Mouse (Mus musculus) liver, embryonic 16.5 days (tissue): Measurements from ENCODE around the gene Slc35b2. TPM values are rescaled to one million over a fixed set of nuclear protein-coding genes. Genes with fewer than 3 reads are reported as not detected.
A peak's percentile ranks its signal among the peaks of the same experiment; 100 is the strongest.

ENCODE experiments used
- ATAC-seq: fragments of 200-750 bp; cut with Nextera tagmentation; 2 replicates; pipeline ENCODE4 v1.8.0; 2017; ENCODE audit warnings: low read depth, mild to moderate bottlenecking, moderate number of reproducible peaks, moderate library complexity
- H3K27ac ChIP-seq: fragments of 300-500 bp; sonication (generic); 2 replicates; pipeline ENCODE4 v1.5.1; 2014; ENCODE audit warnings: mild to moderate bottlenecking, low read length
- H3K27me3 ChIP-seq: fragments of 300-500 bp; sonication (generic); 2 replicates; pipeline ENCODE4 v1.6.1; 2014; ENCODE audit warnings: low read depth, low read length, mixed read lengths; ENCODE audit not compliant: control insufficient read depth, insufficient read depth
- H3K36me3 ChIP-seq: fragments of 300-500 bp; sonication (generic); 2 replicates; pipeline ENCODE4 v1.6.1; 2014; ENCODE audit warnings: mild to moderate bottlenecking; ENCODE audit not compliant: control insufficient read depth, insufficient read depth
- H3K4me1 ChIP-seq: fragments of 300-500 bp; sonication (generic); 2 replicates; pipeline ENCODE4 v1.6.1; 2014; ENCODE audit warnings: low read depth, low read length, mixed read lengths; ENCODE audit not compliant: control insufficient read depth
- H3K4me2 ChIP-seq: fragments of 300-500 bp; sonication (generic); 2 replicates; pipeline ENCODE4 v1.6.1; 2014; ENCODE audit warnings: low read depth, low read length, mixed read lengths
- H3K4me3 ChIP-seq: fragments of 300-500 bp; sonication (generic); 2 replicates; pipeline ENCODE4 v1.5.1; 2014; ENCODE audit warnings: low read depth, mild to moderate bottlenecking, low read length
- H3K9ac ChIP-seq: fragments of 300-500 bp; sonication (generic); 2 replicates; pipeline ENCODE4 v1.6.1; 2014; ENCODE audit warnings: low read depth, low read length
- H3K9me3 ChIP-seq: fragments of 300-500 bp; sonication (generic); replicated peaks from 2 replicates; pipeline ENCODE4 v1.6.1; 2016; ENCODE audit warnings: low read length; ENCODE audit not compliant: control insufficient read depth
- WGBS: fragments of 180-500 bp; shearing (Covaris S2); extraction: QIAGEN DNeasy Blood & Tissue Kit; methylation state at CpG from one replicate; pipeline ENCODE4 v1.1.7; 2014; ENCODE audit not compliant: insufficient replicate concordance; 5-methylcytosine and 5-hydroxymethylcytosine counted together
- polyA plus RNA-seq: library from polyadenylated mRNA; unstranded; fragments of >200 nt; fragmentation: Nextera tagmentation; extraction: Ambion mirVana; gene quantifications from 2 replicates; pipeline ENCODE4 v1.2.1, GENCODE M21; 2015

Gene Slc35b2
- polyA plus RNA-seq, 1 experiment from 2014 or later = 46.5 TPM

GRCm38 (mm10) chr17:45542705-45543104, 21.0 kb upstream of the Slc35b2 start:
- Histone ChIP-seq H3K9me3 (no peaks in the 10 kb centered on the region), H3K4me3 (no peak overlapping the region), H3K27ac (no peak overlapping the region), H3K4me1 (no peaks in the 10 kb centered on the region), H3K36me3 (no peaks in the 10 kb centered on the region), H3K9ac (no peak overlapping the region), H3K27me3 (peaks cover 70% of the 10 kb centered on the region), H3K4me2 (no peak overlapping the region)
- ATAC-seq = no peak
- WGBS = 54% methylated on average over 2 of the region's 2 CpGs

DNA sequence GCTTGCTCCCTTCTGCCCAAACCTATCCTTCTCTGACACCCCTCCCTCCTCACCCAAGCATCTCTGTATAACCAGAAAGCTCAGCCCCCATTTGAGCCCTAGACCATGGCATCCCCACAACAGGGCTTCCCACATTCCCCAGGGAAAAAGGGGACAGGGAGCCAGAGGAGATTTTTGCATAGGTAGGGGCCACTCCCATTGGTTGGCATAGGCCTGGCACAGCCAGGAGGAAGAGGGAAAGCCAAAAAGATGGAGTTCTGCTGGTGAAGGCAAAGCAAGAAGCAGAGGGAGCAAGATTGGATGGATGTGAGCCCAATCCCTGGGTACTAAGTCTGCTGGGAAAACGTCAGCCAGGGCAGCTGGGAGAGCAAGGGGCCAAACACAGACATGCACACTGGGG, 20.6 kb upstream of the Slc35b2 start:
- Histone ChIP-seq H3K27me3 (peaks cover 74% of the 10 kb centered on the region), H3K9me3 (no peaks in the 10 kb centered on the region), H3K4me1 (no peaks in the 10 kb centered on the region), H3K36me3 (no peaks in the 10 kb centered on the region), H3K27ac (no peak overlapping the region), H3K4me3 (no peak overlapping the region), H3K4me2 (no peak overlapping the region), H3K9ac (no peak overlapping the region)
- ATAC-seq = no peak
- 10% methylated on average over 1 of the region's 1 CpGs for WGBS

DNA sequence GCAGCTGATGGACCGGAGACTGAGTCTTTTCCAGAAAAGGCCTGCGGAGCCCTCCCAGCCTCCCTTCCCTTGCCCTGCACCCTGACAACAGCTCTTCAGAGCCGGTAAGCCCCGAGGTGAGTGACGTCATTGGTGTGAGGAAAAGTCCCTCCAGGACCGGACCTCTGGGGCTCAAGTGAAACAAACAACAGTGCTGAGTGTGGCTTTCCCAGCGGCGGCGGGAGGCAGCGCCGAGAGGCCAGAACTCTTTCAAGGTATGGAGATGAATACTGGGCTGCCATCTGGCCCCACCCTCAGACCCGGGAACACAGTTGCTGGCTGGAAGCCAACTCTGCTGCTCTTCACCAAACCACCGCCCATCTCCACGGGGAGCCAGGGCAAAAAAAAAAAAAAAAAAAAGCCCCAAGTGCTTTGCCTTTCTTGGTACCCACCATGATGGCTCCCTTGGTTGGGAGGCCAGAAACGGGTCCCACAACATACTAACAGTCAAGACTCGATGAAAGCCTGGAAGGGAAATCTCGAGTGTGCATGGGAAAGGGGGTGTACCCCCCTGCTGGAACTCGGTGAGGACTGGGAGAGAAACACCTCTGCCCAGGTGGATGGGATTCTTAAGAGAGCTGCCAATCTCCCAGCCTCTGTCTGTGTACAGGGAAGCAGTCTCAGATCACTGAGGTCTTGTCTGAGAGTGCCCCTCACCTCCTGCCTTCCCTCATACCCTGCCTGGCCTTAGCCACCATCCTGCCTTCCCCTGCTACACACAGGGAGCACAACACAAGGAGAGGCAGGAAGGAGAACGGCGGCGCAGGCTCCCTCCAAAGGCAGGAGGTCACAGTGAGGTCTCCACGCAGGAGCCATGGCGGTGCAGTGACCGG, 19.4 kb upstream of the Slc35b2 start:
- no peak for ATAC-seq

DNA sequence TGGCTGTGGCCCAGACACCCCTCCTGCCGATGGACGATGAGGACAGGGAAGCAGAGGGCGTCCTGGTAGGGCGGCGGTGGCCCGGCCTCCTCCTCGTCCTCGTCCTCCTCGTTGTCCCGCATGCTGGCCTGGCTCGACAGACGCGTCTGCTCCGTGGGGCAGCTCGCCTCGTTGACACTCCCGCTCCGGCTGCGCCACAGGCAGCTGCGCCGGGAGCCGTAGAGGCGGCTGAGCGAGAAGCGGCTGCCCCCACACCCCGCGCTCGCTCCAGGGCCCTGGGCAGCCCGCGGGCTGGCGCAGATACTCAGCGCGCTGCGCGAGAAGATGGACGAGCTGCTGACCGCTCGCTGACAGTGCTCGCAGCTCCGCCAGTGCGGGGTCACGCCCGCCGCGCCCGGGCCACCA, 18.8 kb upstream of the Slc35b2 start:
- no peak overlapping the region for H3K4me2 ChIP-seq
- 2% methylated on average over 46 of the region's 46 CpGs for WGBS
- H3K9ac ChIP-seq = no peak overlapping the region

More for the DNA sequence above, 19.4 kb upstream of the Slc35b2 start:
- Histone ChIP-seq H3K4me3 (no peak overlapping the region), H3K4me1 (peaks cover under 1% of the 10 kb centered on the region), H3K27me3 (peaks cover 79% of the 10 kb centered on the region), H3K9me3 (no peaks in the 10 kb centered on the region), H3K4me2 (no peak overlapping the region), H3K36me3 (no peaks in the 10 kb centered on the region), H3K27ac (no peak overlapping the region), H3K9ac (no peak overlapping the region)
- 5% methylated on average over 24 of the region's 24 CpGs for WGBS

DNA sequence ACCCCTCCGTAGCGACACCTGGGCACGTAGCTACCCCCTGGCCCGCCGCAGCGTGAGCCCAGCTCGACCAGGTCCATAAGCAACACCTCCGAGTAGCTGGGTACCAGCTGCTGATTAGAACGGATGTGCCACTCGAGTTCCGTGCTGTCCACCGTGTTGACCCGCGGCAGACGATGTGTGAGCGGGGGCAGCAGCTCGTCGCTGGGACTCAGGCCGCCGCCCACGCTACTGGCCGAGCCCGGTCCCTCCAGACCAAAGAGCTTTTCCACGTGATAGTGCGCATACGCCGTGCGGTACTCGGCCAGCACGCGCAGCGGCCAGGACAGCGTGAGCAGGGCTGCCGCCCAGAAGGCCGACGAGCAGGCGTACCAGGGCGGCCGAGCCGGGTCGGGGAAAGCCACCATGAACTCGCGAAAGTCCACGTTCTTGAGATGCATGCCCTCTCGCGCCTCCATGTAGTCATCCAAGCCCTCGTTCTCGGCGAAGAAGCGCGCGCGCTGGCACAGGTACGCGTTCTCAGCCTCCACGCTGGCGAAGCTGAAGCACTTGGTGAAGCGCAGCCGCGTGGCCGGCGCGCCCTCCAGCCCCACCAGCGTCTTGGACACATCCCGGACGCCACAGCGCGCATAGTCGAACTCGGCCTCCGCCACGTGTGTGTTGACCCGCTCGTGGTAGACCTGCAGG, 18.3 kb upstream of the Slc35b2 start:
- Histone ChIP-seq H3K4me3 (no peak overlapping the region), H3K9ac (no peak overlapping the region), H3K4me1 (peaks cover 5% of the 10 kb centered on the region), H3K9me3 (no peaks in the 10 kb centered on the region), H3K4me2 (peak overlapping the region; percentile 9; the same call in 1 of the 2 replicates), H3K27me3 (peaks cover 91% of the 10 kb centered on the region), H3K27ac (no peak overlapping the region), H3K36me3 (no peaks in the 10 kb centered on the region)
- no peak for ATAC-seq
- WGBS = 3% methylated on average over 74 of the region's 74 CpGs

More for the DNA sequence above, 18.8 kb upstream of the Slc35b2 start:
- Histone ChIP-seq H3K9me3 (no peaks in the 10 kb centered on the region), H3K27ac (no peak overlapping the region), H3K4me1 (peaks cover 5% of the 10 kb centered on the region), H3K4me3 (no peak overlapping the region), H3K27me3 (peaks cover 86% of the 10 kb centered on the region), H3K36me3 (no peaks in the 10 kb centered on the region)
- no peak for ATAC-seq

- peaks cover 6% of the 10 kb centered on the region for H3K4me1 ChIP-seq
- no peak overlapping the region for H3K4me3 ChIP-seq
- WGBS = 56% methylated on average over 16 of the region's 16 CpGs
- peaks cover 97% of the 10 kb centered on the region for H3K27me3 ChIP-seq
- H3K9ac ChIP-seq = no peak overlapping the region
- H3K4me2 ChIP-seq = no peak overlapping the region
- no peak overlapping the region for H3K27ac ChIP-seq
- H3K9me3 ChIP-seq = no peaks in the 10 kb centered on the region
- H3K36me3 ChIP-seq = no peaks in the 10 kb centered on the region
- ATAC-seq = no peak
These were observed 16.7 kb upstream of the Slc35b2 start for GRCm38 (mm10) chr17:45546941-45547340.

- H3K27ac ChIP-seq = no peak overlapping the region
- H3K4me3 ChIP-seq = no peak overlapping the region
- peaks cover 7% of the 10 kb centered on the region for H3K4me1 ChIP-seq
- H3K27me3 ChIP-seq = peaks cover 93% of the 10 kb centered on the region
- H3K36me3 ChIP-seq = no peaks in the 10 kb centered on the region
- H3K9me3 ChIP-seq = no peaks in the 10 kb centered on the region
- no peak overlapping the region for H3K4me2 ChIP-seq
- H3K9ac ChIP-seq = no peak overlapping the region
- ATAC-seq = no peak
- 62% methylated on average over 5 of the region's 5 CpGs for WGBS
These were observed 16.0 kb upstream of the Slc35b2 start for GRCm38 (mm10) chr17:45547461-45548190.

DNA sequence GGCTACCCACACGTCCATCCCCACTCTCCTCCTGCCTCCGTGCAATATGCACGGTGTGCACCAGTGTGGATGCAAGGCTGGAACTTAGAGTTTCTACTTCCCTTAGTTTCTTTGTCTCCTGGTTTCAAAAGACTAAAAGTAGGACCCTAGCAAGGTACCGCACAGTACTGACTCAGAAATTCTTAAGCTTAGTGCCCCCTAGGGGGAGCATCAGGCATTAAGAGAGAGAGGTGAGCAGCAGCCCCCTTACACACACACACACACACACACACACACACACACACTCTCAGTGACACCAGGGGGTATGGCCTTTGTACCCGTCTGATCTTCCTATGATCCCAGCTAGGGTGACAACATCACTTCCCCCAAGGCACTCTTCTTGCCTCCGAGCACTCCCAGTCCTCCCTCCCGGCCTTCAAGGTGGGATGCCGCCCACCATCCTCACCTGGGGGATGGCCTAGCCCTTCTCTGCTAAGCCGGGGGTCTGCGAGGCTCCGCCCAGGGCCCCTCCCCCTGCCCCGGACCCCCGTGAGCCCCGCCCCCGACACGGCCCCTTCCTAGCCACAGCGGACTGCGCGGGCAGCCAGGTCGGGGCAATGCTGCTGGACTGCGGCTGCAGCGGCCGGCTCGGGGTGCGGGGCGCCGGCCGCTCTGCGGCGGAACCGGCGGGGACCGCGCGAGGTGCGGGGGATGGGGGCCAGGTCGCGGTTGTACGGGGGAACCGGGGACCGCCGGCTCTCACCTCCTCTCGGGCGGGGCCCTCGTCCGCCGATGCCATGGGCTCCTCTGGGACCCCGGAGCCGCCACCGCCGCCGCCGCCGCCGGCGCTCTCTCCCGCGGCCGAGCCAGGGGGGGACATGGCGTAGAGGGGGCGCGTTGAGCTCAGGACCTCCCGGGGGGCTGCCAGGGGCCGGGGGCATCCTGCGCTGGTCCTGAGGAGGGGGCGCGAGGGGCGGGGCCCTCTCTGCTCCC, 14.8 kb upstream of the Slc35b2 start:
- H3K4me2 ChIP-seq = peak overlapping the region; percentile 56
- H3K27ac ChIP-seq = no peak overlapping the region
- H3K9me3 ChIP-seq = no peaks in the 10 kb centered on the region
- no peaks in the 10 kb centered on the region for H3K36me3 ChIP-seq
- peaks cover 81% of the 10 kb centered on the region for H3K27me3 ChIP-seq
- ATAC-seq = 0 out of 2 replicates have a peak, but pooled peaks have one; percentile 9
- WGBS = 4% methylated on average over 60 of the region's 68 CpGs
- peaks cover 7% of the 10 kb centered on the region for H3K4me1 ChIP-seq
- no peak overlapping the region for H3K9ac ChIP-seq
- H3K4me3 ChIP-seq = peak overlapping the region; percentile 42
